Mouse (Mus musculus) myocyte (in vitro differentiated cells): Measurements from ENCODE around the gene Lpcat2.

Experiments
- CEBPB ChIP-seq: IDR thresholded peaks from 2 replicates; pipeline ENCODE4 v1.6.1; 2011; ENCODE audit warnings: mild to moderate bottlenecking, moderate library complexity; ENCODE audit not compliant: poor library complexity, insufficient read depth, severe bottlenecking
- E2F4 ChIP-seq: IDR thresholded peaks from one replicate; pipeline ENCODE4 v1.6.1; 2011; ENCODE audit warnings: mild to moderate bottlenecking, control low read depth, moderate library complexity; ENCODE audit not compliant: insufficient read depth
- MAX ChIP-seq: IDR thresholded peaks from one replicate; pipeline ENCODE4 v1.6.1; 2011; ENCODE audit warnings: low read depth, mild to moderate bottlenecking, control low read depth
- MYOD1 ChIP-seq, 3 experiments: IDR thresholded peaks; one replicate each; pipeline ENCODE4 v1.6.1; 2011; ENCODE audit warnings: control low read depth in 2 of 3, low read depth in 2 of 3, mild to moderate bottlenecking in 2 of 3, moderate library complexity in 1 of 3; ENCODE audit not compliant: insufficient read length in 2 of 3, control insufficient read depth in 1 of 3
- MYOG ChIP-seq, 3 experiments: IDR thresholded peaks; one replicate each; pipeline ENCODE4 v1.6.1; 2011; ENCODE audit warnings: control low read depth in 2 of 3, low read depth in 2 of 3, mild to moderate bottlenecking in 2 of 3; ENCODE audit not compliant: insufficient read length in 2 of 3, control insufficient read depth in 1 of 3, insufficient read depth in 1 of 3
- POLR2A ChIP-seq: IDR thresholded peaks from one replicate; pipeline ENCODE4 v1.6.1; 2011; ENCODE audit warnings: low read depth, mild to moderate bottlenecking, control low read depth, moderate library complexity; ENCODE audit not compliant: insufficient read length
- POLR2AphosphoS2 ChIP-seq: IDR thresholded peaks from one replicate; pipeline ENCODE4 v1.6.1; 2011; ENCODE audit warnings: low read depth, control low read depth; ENCODE audit not compliant: insufficient read length
- REST ChIP-seq: IDR thresholded peaks from one replicate; pipeline ENCODE4 v1.6.1; 2011; ENCODE audit warnings: mild to moderate bottlenecking, control low read depth, moderate library complexity; ENCODE audit not compliant: insufficient read depth, insufficient read length
- TCF12 ChIP-seq: IDR thresholded peaks from one replicate; pipeline ENCODE4 v1.6.1; 2011; ENCODE audit warnings: mild to moderate bottlenecking, control low read depth; ENCODE audit not compliant: poor library complexity, insufficient read depth, severe bottlenecking
- TCF3 ChIP-seq: IDR thresholded peaks from one replicate; pipeline ENCODE4 v1.6.1; 2011; ENCODE audit warnings: low read depth, control low read depth; ENCODE audit not compliant: insufficient read length
- USF1 ChIP-seq: IDR thresholded peaks from one replicate; pipeline ENCODE4 v1.6.1; 2011; ENCODE audit warnings: low read depth, mild to moderate bottlenecking, control low read depth, moderate library complexity

DNA sequence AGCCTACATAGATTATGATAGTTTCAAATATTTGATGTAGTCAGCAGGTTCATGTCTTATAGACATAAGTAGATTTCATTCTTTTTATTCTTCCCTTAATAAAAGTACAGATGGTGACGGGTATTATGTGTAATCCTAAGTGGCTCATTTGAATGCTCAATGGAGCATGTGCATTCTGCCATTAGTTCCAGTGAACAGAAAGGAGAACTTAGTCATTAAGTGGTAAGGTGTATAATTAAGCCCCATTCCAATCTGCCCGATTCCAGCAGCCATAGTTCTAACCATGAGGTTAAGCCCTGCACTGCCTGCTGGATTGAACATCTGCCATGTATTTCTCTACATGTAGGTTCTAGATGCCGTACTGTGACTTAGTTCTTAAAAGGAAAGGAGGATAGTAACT, 66.6 kb downstream of the Lpcat2 start:
- TF ChIP-seq POLR2A = no peak
- TF ChIP-seq E2F4 = no peak
- no peak for TF ChIP-seq MAX
- TF ChIP-seq MYOG (IDR thresholded peaks at IDR 0.05; ENCODE audit: control insufficient read depth in 1 of 3, insufficient read depth in 1 of 3, insufficient read length in 2 of 3, low read depth in 2 of 3) = no peak
- TF ChIP-seq USF1 = no peak
- TF ChIP-seq TCF12 = no peak
- no peak for TF ChIP-seq CEBPB
- TF ChIP-seq MYOD1 (IDR thresholded peaks at IDR 0.05; ENCODE audit: control insufficient read depth in 1 of 3, insufficient read length in 2 of 3, low read depth in 2 of 3) = no peak
- no peak for TF ChIP-seq TCF3
- no peak for TF ChIP-seq POLR2AphosphoS2
- TF ChIP-seq REST = no peak
